Mouse (Mus musculus): ENCODE data around the gene Aicda. TPM values are rescaled to one million over a fixed set of nuclear protein-coding genes. Genes with fewer than 3 reads are reported as not detected.
"Not testable (repeated sequence)": the region's sequence is repeated elsewhere in the genome, so short reads cannot be mapped to it uniquely, and the experiment has no call there.

The Aicda gene
- total RNA-seq, 2 experiments from 2014 or later: not detected

DNA sequence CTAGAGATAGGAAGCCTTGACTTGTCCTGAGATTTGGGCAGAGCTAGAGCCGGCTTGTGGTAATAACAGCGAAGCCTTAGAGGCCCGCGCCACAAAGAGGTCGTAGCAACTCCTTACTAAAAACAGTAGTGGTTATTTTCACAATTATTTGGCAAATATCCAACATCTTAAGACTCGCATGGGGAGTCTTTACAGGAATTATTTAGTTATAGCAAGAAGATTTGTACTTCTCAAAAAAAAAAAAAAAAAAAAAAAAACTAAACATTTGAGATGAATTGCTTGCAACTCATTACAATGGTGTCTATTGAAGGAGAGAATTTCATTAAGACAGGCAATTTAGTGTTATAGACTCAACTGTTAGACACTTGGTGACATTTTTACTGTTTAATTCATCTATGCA is 501 bp downstream of the Aicda start:
- no peak for DNase-seq (ENCODE audit: low spot score in 2 of 2)

GRCm38 (mm10) chr6:122555266-122555665 is 1.7 kb downstream of the Aicda start:
- no peak for DNase-seq (ENCODE audit: low spot score in 2 of 2)

DNA sequence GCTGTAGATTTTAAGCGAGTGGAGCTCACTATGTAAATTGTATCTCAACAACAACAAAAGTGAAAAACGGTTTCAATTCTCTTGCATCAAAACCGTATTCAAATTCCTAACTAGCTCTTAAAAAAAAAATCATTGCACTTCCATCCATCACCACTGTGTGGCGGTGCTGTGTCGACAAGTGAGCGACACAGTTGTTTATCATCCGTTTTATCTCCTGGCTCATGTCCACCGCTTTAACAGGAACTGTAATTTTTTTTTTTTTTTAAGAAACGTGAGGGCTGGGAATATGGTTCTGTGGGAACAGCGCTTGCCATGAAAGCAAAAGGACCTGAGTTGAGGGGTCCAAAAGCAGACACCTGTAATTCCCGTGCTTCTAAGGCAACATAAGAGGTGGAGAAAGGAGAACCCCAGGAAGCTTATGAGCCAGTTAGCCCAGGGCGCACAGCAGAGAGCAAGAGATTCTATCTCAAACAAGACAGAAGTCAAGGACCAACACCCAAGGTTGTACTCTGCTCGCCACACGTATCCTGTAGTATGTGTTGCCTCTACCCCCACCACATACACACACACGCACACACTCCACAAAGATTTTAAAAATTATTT is 3.5 kb downstream of the Aicda start:
- peak; percentile 76 to 88 for DNase-seq (ENCODE audit: low spot score in 2 of 2)

GRCm38 (mm10) chr6:122560427-122560826 is 6.8 kb downstream of the Aicda start:
- DNase-seq (ENCODE audit: low spot score in 2 of 2): peak; percentile 55 to 73

DNA sequence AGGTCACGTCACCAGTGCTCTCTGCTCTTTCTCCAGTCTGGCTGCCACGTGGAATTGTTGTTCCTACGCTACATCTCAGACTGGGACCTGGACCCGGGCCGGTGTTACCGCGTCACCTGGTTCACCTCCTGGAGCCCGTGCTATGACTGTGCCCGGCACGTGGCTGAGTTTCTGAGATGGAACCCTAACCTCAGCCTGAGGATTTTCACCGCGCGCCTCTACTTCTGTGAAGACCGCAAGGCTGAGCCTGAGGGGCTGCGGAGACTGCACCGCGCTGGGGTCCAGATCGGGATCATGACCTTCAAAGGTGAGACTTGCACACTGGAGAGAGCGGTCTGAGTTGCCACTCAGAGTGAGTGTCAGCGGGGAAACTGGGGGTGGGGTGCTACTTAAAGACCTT is 7.4 kb downstream of the Aicda start:
- no peak for DNase-seq (ENCODE audit: low spot score in 2 of 2)

- peak; percentile 68 to 82 for DNase-seq (ENCODE audit: low spot score in 2 of 2)
Measured at GRCm38 (mm10) chr6:122562463-122562862, 8.9 kb downstream of the Aicda start.

GRCm38 (mm10) chr6:122565070-122565784 is 11.6 kb downstream of the Aicda start:
- DNase-seq (ENCODE audit: low spot score in 2 of 2): no peak

- DNase-seq (ENCODE audit: low spot score in 2 of 2): no peak
Measured at GRCm38 (mm10) chr6:122569113-122569512, 15.5 kb downstream of the Aicda start.

- no peak for DNase-seq (ENCODE audit: low spot score in 2 of 2)
Measured at GRCm38 (mm10) chr6:122569762-122570161, 16.2 kb downstream of the Aicda start.

DNA sequence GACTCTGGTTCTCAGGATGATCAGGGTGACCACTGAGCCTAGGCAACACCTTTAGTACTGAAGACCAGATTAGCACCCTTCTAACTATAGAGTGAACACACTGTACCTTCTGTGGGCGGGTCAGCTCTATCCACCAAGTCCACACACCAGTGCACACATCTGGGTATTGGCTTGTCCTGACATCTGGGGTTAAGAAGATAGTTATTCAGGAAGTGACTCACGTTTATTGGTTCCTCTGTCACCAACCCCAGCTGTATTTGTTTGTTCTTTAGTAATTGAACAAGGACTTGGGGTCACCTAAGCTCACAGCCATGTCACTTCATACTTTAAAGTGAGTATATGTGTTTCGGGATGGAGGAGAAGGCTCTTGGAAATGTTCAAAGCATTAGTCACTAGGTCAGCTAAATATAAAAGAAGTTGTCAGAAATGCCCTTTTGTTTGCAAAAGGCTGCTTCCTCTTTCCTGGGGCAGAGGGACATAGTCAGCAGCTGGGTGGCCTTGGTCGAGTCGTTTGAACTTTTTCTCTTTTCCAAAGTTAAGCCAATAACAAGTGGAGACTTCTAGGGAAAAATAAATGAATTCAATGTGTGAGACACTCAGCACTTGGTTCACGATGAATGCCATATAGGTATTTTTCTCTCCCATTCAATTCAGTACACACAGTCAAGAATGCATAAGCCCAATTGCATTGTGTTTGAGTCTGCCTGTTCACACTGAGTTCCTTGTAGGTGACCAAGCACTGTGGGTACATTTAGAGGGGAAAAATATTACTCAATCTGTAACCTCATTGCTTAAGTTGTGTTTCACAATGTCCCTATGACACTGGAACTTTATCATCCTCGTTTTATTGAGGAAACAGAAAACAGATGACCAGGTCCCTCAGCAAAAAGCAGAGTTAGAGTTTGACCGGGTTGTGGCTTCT is 17.4 kb downstream of the Aicda start:
- DNase-seq (ENCODE audit: low spot score in 2 of 2): no peak

DNA sequence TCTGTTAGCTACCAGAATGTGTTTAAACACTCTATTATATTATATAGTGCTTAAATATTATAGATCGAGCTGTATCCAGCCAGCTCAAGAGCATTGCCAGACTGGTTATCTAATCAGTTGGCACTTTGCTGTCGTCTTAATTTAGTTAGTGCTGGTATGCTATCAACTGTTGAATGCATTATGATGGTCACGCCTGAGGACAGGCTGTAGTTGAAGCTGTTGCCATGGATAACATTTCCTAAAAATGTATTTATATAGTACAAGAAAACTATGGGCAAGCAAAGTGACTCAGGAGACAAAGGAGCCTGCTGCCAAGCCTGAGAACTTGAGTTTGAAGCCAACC is 18.0 kb downstream of the Aicda start:
- DNase-seq (ENCODE audit: low spot score in 2 of 2): no peak

DNA sequence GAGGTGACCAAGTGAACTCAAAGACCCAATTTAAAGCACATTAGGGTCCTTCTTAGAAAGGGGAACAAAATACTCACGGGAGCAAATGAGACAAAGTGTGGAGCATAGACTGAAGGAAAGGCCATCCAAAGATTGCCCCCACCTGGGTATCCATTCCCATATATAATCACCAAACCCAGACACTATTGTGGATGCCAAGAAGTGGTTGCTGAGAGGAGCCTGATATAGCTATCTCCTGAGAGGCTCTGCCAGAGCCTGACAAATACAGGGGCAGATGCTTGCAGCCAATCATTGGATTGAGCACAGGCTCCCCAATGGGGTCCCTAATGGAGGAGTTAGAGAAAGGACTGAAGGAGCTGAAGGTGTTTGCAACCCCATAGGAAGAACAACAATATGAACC is 21.4 kb downstream of the Aicda start:
- not testable (repeated sequence) for DNase-seq (ENCODE audit: low spot score in 2 of 2)

- DNase-seq (ENCODE audit: low spot score in 2 of 2): no peak
Measured at GRCm38 (mm10) chr6:122577030-122577429, 23.4 kb downstream of the Aicda start.

GRCm38 (mm10) chr6:122579086-122579485 is 25.5 kb downstream of the Aicda start:
- no peak for DNase-seq (ENCODE audit: low spot score in 2 of 2)

DNA sequence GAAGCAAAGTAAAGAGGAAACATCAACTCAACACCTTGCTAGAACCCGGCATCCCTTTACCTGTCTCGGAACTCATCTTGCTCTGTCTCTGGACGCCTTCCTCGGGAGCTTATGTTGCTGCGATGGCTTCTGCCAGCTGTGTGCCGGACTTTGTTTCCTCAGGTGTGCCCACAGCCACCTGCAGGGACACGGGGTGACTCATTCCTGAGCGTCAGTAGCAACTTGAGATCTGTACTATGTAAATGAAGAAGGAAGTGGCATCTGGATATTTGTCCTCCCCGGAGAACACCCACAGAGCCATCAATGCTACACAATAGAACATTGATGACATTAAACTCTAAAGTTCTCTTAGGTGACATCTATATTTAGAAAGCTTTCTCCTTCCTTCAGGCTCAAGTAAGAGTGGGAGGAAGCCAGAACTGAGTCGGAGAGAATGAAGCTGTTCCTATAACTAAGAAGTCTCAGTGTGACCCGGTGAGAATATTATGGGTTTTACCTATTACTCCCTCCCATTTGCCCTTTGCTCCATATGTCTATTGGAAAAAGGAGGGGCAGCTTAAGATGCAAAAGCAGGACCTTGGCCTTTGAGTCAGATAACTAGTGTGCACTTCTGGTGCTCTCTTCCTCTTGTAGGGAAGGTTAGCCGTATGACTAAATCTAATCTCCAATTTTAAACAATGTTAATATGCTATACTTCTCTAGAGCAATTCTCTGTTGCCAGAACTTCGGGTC is 37.6 kb downstream of the Aicda start:
- no peak for DNase-seq (ENCODE audit: low spot score in 2 of 2)

DNA sequence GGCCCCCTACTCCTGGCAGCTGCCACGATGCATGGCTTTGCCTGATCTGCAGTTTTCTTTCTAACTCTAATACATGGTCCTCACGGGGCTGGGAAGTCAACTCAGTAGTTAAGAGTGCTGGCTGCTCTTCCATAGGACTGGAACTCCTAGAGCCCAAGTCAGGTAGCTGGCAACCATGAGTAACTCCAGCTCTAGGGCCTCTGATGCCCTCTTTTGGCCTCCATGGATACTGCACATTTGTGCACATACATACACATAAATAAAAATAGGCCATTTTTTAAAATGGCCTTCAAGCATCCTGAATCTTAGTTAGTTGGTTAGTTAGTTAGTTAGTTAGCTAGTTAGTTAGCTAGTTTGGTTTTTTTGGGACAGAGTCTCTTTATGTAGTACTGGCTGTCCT is 39.3 kb downstream of the Aicda start:
- DNase-seq (ENCODE audit: low spot score in 2 of 2): no peak

DNA sequence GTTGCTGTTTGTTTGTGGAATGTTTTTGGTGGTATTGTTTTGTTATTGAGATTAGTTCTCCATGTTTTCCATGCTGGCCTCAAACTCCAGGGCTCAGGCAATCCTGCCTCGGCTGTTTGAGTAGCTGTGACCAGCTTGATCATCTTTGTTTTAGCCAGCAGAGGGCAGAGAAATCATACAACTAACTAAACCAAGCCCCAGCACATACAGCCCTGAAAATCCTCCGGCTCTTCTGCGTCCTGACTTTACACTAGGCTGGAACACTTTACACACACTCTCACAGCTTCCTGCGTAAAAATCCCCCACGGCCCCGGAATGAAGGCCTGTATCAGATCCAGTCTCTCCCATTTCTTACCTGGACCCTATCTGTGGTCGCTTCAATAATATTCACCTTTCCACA is 42.0 kb downstream of the Aicda start:
- peak in 1 of 2 experiments; percentile 35 for DNase-seq (ENCODE audit: low spot score in 2 of 2)

DNA sequence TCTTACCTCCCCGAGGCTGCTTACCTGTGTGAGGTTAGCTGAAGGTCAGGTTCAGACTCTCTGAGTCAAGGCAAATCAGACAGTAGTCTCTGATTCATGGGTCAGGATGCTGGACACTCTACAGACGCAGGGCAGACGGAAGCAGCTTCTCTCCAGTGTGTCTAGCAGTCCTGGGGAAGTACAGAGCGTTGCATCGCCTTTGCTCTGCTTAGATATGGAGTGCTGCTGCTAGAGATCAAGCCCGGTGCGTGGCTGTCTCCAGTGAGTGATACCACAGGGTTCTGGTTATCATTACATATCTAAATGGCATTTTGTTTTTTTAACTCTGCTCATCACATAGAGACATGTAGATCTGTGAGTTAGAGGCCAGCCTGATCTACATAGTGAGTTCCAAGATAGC is 43.0 kb downstream of the Aicda start:
- DNase-seq (ENCODE audit: low spot score in 2 of 2): no peak

- no peak for DNase-seq (ENCODE audit: low spot score in 2 of 2)
Measured at GRCm38 (mm10) chr6:122598014-122598413, 44.4 kb downstream of the Aicda start.

GRCm38 (mm10) chr6:122598436-122598835 is 44.8 kb downstream of the Aicda start:
- DNase-seq (ENCODE audit: low spot score in 2 of 2): no peak

DNA sequence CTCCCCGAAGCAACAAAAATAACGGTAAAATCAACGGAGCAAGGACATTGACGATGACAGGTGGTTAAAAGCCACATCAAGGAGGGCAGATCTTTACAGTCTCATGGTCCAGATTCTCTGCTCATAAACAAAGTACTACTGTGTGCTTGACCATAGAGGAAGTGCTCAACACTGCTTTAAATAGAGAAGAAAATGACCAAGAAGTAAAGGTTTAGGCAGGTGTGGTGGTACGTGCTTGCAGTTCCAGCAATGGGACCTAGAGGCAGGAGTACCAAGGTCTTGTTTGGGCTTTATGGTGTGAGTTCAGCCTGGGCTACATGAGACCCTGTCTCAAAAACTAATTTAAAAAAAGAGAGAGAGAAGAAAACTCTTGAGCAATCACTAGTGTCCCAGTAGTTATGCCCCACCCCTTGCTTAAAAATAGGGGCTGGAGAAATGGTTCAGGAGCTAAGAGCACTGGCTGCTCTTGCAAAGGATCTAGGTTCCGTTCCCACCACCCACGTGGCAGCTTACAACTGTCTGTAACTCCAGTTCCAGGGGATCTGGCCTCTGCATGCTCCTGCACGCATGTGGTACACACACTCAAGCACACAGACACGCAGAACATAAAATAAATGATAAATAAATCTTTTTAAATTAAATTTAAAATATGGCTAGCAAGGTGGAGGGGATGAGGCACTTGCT is 45.6 kb downstream of the Aicda start:
- no peak for DNase-seq (ENCODE audit: low spot score in 2 of 2)
